Mouse (Mus musculus) frontal cortex, postnatal 25 days (tissue): ENCODE measurements at regions not wholly inside any gene's neighbourhood (a gene's known extent, or its start where the extent isn't known, plus 50 kb on each side); places are given as distances from the start of the nearest gene placed in this dataset.

Experiments
- DNase-seq, 2 experiments: peaks; one replicate each; pipeline ENCODE4 v3.0.0; 2022; ENCODE audit warnings: low spot score in 2 of 2

- no peak for DNase-seq
Measured at GRCm38 (mm10) chr10:37227889-37228288, 89.2 kb upstream of the Marcks start.

DNA sequence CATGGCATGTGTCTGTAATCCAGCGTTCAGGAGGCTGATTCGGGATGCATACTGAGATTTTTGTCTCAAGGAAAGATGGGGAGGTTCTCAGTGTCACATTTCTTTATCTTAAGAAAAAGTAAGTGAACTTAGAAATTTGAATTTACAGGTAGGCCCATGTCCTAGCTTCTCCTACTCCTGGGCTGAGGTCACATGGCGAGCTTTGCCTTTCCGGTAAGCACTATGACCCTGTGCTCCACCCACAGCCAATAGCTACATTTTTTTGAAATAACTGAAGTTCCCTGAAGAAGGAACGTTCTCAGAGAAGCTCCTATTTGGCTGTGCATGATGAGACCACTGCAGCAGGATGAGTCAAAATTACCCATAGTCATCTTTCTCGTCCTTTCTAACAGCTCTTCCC is 83.0 kb upstream of the Marcks start:
- no peak for DNase-seq

GRCm38 (mm10) chr10:37220434-37220833 is 81.7 kb upstream of the Marcks start:
- DNase-seq = no peak

GRCm38 (mm10) chr10:37219936-37220335 is 81.2 kb upstream of the Marcks start:
- DNase-seq = no peak

DNA sequence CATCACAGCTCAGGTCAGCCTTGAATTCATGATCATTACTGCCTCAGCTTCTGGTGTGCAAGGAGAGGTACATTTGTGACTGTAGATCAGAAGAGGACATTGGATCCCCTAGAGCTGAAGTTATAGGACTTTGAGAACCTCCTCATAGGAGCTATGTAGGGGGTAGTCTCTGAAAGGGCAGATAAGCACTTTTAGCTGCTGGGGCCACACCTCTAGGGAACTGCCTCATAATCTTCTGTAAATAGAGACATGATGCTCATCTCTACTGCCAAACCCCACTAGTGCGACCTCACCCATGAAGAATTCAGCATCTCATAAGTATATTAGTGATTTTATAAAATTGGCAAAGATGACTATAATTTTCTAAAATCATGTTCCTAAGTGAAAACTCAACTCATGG is 80.7 kb upstream of the Marcks start:
- DNase-seq = no peak

GRCm38 (mm10) chr10:37214656-37215055 is 75.9 kb upstream of the Marcks start:
- no peak for DNase-seq

- no peak for DNase-seq
Measured at GRCm38 (mm10) chr10:37212350-37213035, 73.8 kb upstream of the Marcks start.

- no peak for DNase-seq
Measured at GRCm38 (mm10) chr10:37211305-37211704, 72.6 kb upstream of the Marcks start.

- no peak for DNase-seq
Measured at GRCm38 (mm10) chr10:37210223-37210622, 71.5 kb upstream of the Marcks start.

DNA sequence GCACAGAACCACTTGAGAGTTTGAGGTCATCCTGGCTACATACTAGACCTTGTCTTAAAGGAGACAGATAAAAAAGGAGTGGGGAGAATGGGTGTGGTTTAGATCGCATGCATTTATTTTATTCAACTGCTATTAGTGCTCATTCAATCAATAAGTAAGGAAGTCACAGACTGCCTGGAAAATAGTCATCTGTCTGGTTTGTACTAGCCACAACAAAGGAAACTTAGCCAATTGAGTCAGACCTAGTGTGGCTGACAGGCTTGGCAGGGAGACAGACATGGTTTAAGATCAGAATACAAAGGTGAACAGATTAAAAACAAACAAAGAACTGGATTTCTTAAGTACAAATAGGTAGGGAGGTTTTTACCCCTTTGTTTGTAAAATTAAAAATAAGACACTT is 68.3 kb upstream of the Marcks start:
- DNase-seq = no peak

- no peak for DNase-seq
Measured at GRCm38 (mm10) chr10:37206546-37206945, 67.8 kb upstream of the Marcks start.

DNA sequence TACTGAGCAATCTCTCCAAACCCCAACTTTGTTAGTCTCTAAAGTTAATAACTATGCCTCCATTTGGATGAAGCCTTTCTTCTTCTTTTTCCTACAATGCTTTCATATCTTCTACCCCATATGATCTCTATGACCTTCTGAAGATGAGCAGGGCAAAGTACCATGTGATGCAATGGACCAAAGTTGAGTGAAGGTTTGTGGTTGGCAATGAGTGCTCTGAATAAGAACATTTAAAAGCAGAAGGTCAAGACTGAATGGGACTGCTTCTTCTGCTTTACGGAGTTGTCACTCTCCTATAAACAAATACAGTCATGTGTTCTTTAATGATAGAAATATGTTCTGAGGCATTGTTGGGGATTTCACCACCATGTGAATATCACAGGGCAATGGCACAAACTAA is 65.0 kb upstream of the Marcks start:
- DNase-seq = no peak

DNA sequence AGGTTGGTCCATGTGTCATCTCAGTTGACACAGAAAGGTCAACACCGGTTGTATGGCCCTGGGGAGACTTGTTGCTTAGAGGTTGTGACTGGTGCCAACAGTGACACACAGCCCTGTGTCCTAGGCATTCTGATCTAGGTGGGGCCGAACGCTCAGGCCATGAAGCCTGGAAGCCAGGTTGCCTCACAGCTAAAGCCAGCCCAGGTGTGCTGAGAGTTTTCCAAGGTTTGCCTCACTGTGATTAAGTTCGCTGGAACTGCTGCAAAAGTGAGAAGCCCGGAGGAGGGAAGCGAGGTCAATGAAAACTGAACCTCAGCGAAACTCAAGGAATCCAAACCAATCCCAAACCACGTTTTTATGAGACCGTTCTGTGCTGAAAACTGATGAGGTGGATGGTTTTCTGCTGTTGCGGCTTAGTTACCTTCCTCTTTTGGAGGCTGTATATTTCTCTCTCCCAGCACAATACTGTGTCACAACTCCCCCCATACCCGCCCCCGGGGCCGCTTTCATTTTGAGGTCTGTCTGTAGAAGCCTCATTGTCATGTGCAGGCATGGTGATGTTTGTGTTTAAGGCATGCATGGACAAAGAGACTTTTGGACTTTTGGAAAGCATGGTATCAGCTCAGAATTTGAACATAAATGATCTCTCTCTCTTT is 56.2 kb upstream of the Marcks start:
- DNase-seq = no peak

GRCm38 (mm10) chr10:37194131-37194797 is 55.5 kb upstream of the Marcks start:
- DNase-seq = no peak

DNA sequence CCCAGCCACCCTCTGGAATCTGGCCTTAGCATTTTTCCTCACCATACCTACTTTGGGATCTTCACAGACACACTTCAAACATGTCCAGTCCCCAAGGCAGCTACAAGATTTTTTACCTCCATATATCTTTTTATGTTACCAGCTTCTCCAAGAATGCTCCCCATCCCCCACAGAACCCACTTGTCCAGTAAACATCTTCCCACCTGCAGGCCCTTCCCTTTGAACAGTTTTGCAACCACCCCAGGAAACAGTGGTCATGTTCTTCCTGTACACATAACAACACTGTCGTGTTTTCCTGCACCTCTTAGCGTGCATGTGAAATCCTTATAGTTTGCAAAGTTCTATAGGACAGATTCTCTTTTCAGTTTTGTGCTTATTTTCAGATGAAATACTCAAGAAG is 53.9 kb upstream of the Marcks start:
- DNase-seq = no peak

DNA sequence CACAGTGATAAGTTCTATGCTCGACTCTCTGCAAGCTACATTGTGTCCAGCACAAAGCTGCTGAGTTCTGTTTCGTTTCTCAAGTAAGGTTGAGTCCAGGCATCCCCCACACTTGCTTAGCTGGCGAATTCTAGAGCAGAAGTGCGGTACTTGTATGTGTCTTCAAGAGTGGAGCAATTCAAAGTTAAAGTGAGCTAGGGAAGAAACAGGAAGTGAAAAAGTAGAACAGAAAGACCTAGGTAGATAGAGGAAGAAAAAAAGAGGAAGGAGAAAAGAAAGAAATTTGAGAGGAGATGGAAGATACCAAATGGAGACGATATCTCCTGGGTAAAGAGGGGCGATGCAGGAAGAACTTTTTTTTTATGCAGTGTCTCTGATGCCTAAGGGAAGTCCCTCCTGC is 51.4 kb upstream of the Marcks start:
- DNase-seq = no peak
